Mouse (Mus musculus) heart, adult 2 months (tissue): Measurements from ENCODE around the gene Nlrx1. TPM values are rescaled to one million over a fixed set of nuclear protein-coding genes. Genes with fewer than 3 reads are reported as not detected.

ENCODE experiments used
- DNase-seq, 2 experiments: peaks; one replicate each; pipeline ENCODE4 v3.0.0; 2021
- H3K27ac ChIP-seq: fragments of 200-600 bp; 2 replicates; pipeline ENCODE4 v1.8.1; 2022
- H3K27me3 ChIP-seq: fragments of 200-500 bp; 2 replicates; pipeline ENCODE4 v1.6.1; 2012; ENCODE audit warnings: mild to moderate bottlenecking, low read length, inconsistent platforms, mixed read lengths; ENCODE audit not compliant: control insufficient read depth, insufficient read depth
- H3K36me3 ChIP-seq: fragments of 200-500 bp; 2 replicates; pipeline ENCODE4 v1.6.1; 2012; ENCODE audit warnings: low read length, inconsistent platforms; ENCODE audit not compliant: control insufficient read depth, insufficient read depth
- H3K4me1 ChIP-seq: fragments of 200-500 bp; 2 replicates; pipeline ENCODE4 v1.6.1; 2011; ENCODE audit warnings: low read length; ENCODE audit not compliant: control insufficient read depth, insufficient read depth
- H3K4me3 ChIP-seq: fragments of 200-600 bp; 2 replicates; pipeline ENCODE4 v1.8.1; 2022
- H3K79me2 ChIP-seq: fragments of 200-500 bp; replicated peaks from 2 replicates; pipeline ENCODE4 v1.6.1; 2012; ENCODE audit warnings: mild to moderate bottlenecking, inconsistent platforms, low read length, moderate library complexity, mixed read lengths; ENCODE audit not compliant: control insufficient read depth, insufficient read depth
- H3K9ac ChIP-seq: fragments of 200-500 bp; 2 replicates; pipeline ENCODE4 v1.6.1; 2012; ENCODE audit warnings: low read depth, mild to moderate bottlenecking, control low read depth, inconsistent platforms, low read length, mixed read lengths
- CTCF ChIP-seq: fragments of 200-600 bp; IDR thresholded peaks from 2 replicates; pipeline ENCODE4 v1.8.1; 2022; ENCODE audit warnings: antibody characterized with exemption, mild to moderate bottlenecking, moderate library complexity
- EP300 ChIP-seq: fragments of 200-500 bp; IDR thresholded peaks from 2 replicates; pipeline ENCODE4 v1.6.1; 2011; ENCODE audit warnings: low read depth, low read length, control low read depth; ENCODE audit not compliant: insufficient read depth
- POLR2A ChIP-seq: fragments of 200-500 bp; IDR thresholded peaks from 2 replicates; pipeline ENCODE4 v1.6.1; 2011; ENCODE audit warnings: mild to moderate bottlenecking, low read depth, low read length, control low read depth; ENCODE audit not compliant: insufficient read depth
- WGBS: fragments of 180-500 bp; shearing (Covaris S2); methylation state at CpG from one replicate; pipeline ENCODE4 v1.1.7; 2018; 5-methylcytosine and 5-hydroxymethylcytosine counted together
- intact Hi-C: fragments of 180-260 bp; cut with DNase I; formaldehyde crosslinking; loops from one replicate; pipeline ENCODE4 v1.15.1; 2025
- polyA plus RNA-seq: library from polyadenylated mRNA; depleted of rRNA; stranded (reverse); fragments of >200 nt; gene quantifications from 2 replicates; pipeline ENCODE4 v1.2.3, GENCODE M21; 2012
- total RNA-seq, 2 experiments: library from RNA; stranded (reverse); gene quantifications; 2 replicates each; pipeline ENCODE4 v1.2.3; 2021

Nlrx1 gene
- total and polyA plus RNA-seq, 3 experiments: 16.1 to 21.7 (median 20.3) TPM

- 35% methylated on average over 26 of the region's 26 CpGs for WGBS
- intact Hi-C loops: loop anchor here (2.0 to 5.0 kb wide), 3 partner anchors 19 to 122 kb away; partner anchors contain the start of genes Hmbs and Nlrx1
These were observed 18.9 kb downstream of the Nlrx1 start for GRCm38 (mm10) chr9:44249181-44250146.

DNA sequence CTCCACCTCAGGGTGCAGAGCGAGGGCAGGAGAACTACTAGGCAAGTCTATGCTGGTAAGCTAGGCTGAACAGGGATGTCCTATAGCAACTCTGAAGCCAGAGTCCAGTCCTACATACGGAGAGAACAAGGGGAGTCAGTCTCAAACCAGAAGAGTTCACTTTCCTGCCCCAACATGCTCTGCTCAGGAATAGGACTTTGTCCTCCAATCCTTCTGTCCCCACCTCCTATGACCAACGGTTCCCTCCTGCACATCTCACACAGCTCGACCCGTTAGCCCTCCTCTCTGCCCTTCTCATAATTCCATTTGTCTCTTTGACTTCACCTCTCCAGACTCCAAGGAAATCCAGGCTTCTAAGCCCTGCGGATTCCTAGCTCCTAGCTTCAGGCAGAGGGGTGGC lies 20.5 kb downstream of the Nlrx1 start:
- TF ChIP-seq CTCF: no peak
- TF ChIP-seq EP300: no peak
- TF ChIP-seq POLR2A: no peak
- no peak for DNase-seq
- Histone ChIP-seq H3K27ac (no peak overlapping the region), H3K36me3 (no peaks in the 10 kb centered on the region), H3K9ac (no peak overlapping the region), H3K4me1 (no peaks in the 10 kb centered on the region), H3K27me3 (no peaks in the 10 kb centered on the region), H3K4me3 (no peak overlapping the region), H3K79me2 (no peaks in the 10 kb centered on the region)
- WGBS: 72% methylated on average over 6 of the region's 6 CpGs
- intact Hi-C loops: loop anchor here (2.0 to 5.0 kb wide), 3 partner anchors 21 to 121 kb away; partner anchors contain the start of genes Hmbs and Nlrx1

More at GRCm38 (mm10) chr9:44249181-44250146, 18.9 kb downstream of the Nlrx1 start:
- TF ChIP-seq EP300 (peak; percentile 35; the same call in 1 of the 2 replicates), CTCF (peak; percentile 81), POLR2A (0 out of 2 replicates have a peak, but pooled peaks have one; percentile 33)
- H3K4me1 ChIP-seq: no peaks in the 10 kb centered on the region
- H3K36me3 ChIP-seq: no peaks in the 10 kb centered on the region
- H3K79me2 ChIP-seq: no peaks in the 10 kb centered on the region
- no peak overlapping the region; the same call in 1 of the 2 replicates for H3K4me3 ChIP-seq
- peak overlapping the region; percentile 54 for H3K27ac ChIP-seq
- H3K9ac ChIP-seq: no peak overlapping the region
- no peaks in the 10 kb centered on the region for H3K27me3 ChIP-seq
- peak; percentile 66 to 77 for DNase-seq

GRCm38 (mm10) chr9:44243621-44244020 lies 24.8 kb downstream of the Nlrx1 start:
- no peak overlapping the region for H3K27ac ChIP-seq
- H3K36me3 ChIP-seq: no peaks in the 10 kb centered on the region
- WGBS: 67% methylated on average over 2 of the region's 2 CpGs
- H3K79me2 ChIP-seq: no peaks in the 10 kb centered on the region
- no peak for DNase-seq
- TF ChIP-seq POLR2A: no peak
- TF ChIP-seq EP300: no peak
- TF ChIP-seq CTCF: no peak
- no peak overlapping the region for H3K4me3 ChIP-seq
- no peak overlapping the region for H3K9ac ChIP-seq
- intact Hi-C loops: no loop called here
- H3K4me1 ChIP-seq: no peaks in the 10 kb centered on the region
- H3K27me3 ChIP-seq: no peaks in the 10 kb centered on the region

DNA sequence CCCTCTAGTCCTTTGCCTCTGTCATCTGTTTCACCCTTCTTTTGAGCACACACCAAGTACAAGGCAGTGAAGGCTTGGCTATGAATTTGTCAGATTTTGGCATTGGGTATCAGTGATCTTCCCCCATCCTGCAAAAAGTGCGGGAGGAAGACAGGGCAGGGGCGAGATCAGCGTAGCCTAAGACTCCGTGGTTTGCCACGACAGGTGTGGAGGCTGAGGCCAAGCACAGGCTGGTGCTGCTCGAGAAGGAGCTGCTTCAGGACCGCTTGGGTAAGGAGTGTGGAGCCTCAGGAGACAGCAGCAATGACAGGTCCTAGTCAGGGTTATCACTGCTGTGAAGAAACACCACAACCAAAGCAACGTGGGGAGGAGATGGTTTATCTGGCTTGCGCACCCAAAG lies 27.0 kb downstream of the Nlrx1 start:
- 64% methylated on average over 9 of the region's 9 CpGs for WGBS

GRCm38 (mm10) chr9:44240911-44241310 lies 27.5 kb downstream of the Nlrx1 start:
- H3K36me3 ChIP-seq: no peaks in the 10 kb centered on the region
- intact Hi-C loops: no loop called here
- H3K27me3 ChIP-seq: no peaks in the 10 kb centered on the region
- TF ChIP-seq CTCF (no peak), EP300 (no peak), POLR2A (no peak)
- no peak overlapping the region for H3K27ac ChIP-seq
- H3K9ac ChIP-seq: no peak overlapping the region
- DNase-seq: no peak
- no peaks in the 10 kb centered on the region for H3K79me2 ChIP-seq
- no peak overlapping the region for H3K4me3 ChIP-seq
- 66% methylated on average over 5 of the region's 5 CpGs for WGBS
- H3K4me1 ChIP-seq: no peaks in the 10 kb centered on the region

More for the DNA sequence above, 27.0 kb downstream of the Nlrx1 start:
- intact Hi-C loops: no loop called here
- Histone ChIP-seq H3K27me3 (no peaks in the 10 kb centered on the region), H3K36me3 (no peaks in the 10 kb centered on the region), H3K79me2 (no peaks in the 10 kb centered on the region), H3K4me1 (no peaks in the 10 kb centered on the region), H3K9ac (no peak overlapping the region), H3K4me3 (no peak overlapping the region), H3K27ac (no peak overlapping the region)
- DNase-seq: no peak
- TF ChIP-seq CTCF (no peak), POLR2A (no peak), EP300 (no peak)

GRCm38 (mm10) chr9:44240399-44240798 lies 28.0 kb downstream of the Nlrx1 start, which contains the start of gene Ccdc153:
TSS of gene Ccdc153 (plus strand) at chr9:44240676.
- Histone ChIP-seq H3K4me1 (no peaks in the 10 kb centered on the region), H3K27me3 (no peaks in the 10 kb centered on the region), H3K9ac (no peak within 1 kb of the TSS), H3K36me3 (no peaks in the 10 kb centered on the region), H3K27ac (no peak within 1 kb of the TSS), H3K79me2 (no peaks in the 10 kb centered on the region), H3K4me3 (no peak within 1 kb of the TSS)
- intact Hi-C loops: no loop called here
- TF ChIP-seq CTCF (no peak), POLR2A (no peak), EP300 (no peak)
- no peak for DNase-seq
- WGBS: 61% methylated on average over 2 of the region's 2 CpGs
